Mouse (Mus musculus) bone marrow, adult 2 months (tissue): ENCODE data around the gene Ppp1r13b.

ENCODE experiments used
- CTCF ChIP-seq: fragments of 200-500 bp; IDR thresholded peaks from 2 replicates; pipeline ENCODE4 v1.5.1; 2011; ENCODE audit warnings: low read length, control low read depth; ENCODE audit not compliant: control insufficient read depth, insufficient read depth
- POLR2A ChIP-seq: fragments of 200-500 bp; IDR thresholded peaks from 2 replicates; pipeline ENCODE4 v1.6.1; 2011; ENCODE audit warnings: low read depth, mild to moderate bottlenecking, control low read depth, low read length, borderline replicate concordance; ENCODE audit not compliant: control insufficient read depth

GRCm38 (mm10) chr12:111892981-111893380 is 14.9 kb downstream of the Ppp1r13b start:
- TF ChIP-seq CTCF (no peak), POLR2A (no peak)
